Mouse (Mus musculus) hindbrain, embryonic 13.5 days (tissue): ENCODE measurements at regions not wholly inside any gene's neighbourhood (a gene's known extent, or its start where the extent isn't known, plus 50 kb on each side); places are given as distances from the start of the nearest gene placed in this dataset.
A peak's percentile ranks its signal among the peaks of the same experiment; 100 is the strongest.

ENCODE experiments used
- ATAC-seq: fragments of 200-750 bp; cut with Nextera tagmentation; 2 replicates; pipeline ENCODE4 v1.8.0; 2017; ENCODE audit warnings: moderate TSS enrichment; ENCODE audit not compliant: low FRiP score
- H3K27ac ChIP-seq: fragments of 300-500 bp; sonication (generic); 2 replicates; pipeline ENCODE4 v1.5.1; 2015; ENCODE audit warnings: inconsistent platforms, mild to moderate bottlenecking, moderate library complexity
- H3K27me3 ChIP-seq: fragments of 300-500 bp; sonication (generic); 2 replicates; pipeline ENCODE4 v1.6.1; 2015; ENCODE audit warnings: mild to moderate bottlenecking, inconsistent platforms
- H3K36me3 ChIP-seq: fragments of 300-500 bp; sonication (generic); 2 replicates; pipeline ENCODE4 v1.6.1; 2015; ENCODE audit warnings: mild to moderate bottlenecking, inconsistent platforms
- H3K4me1 ChIP-seq: fragments of 300-500 bp; sonication (generic); replicated peaks from 2 replicates; pipeline ENCODE4 v1.6.1; 2015; ENCODE audit warnings: inconsistent platforms
- H3K4me2 ChIP-seq: fragments of 300-500 bp; sonication (generic); 2 replicates; pipeline ENCODE4 v1.6.1; 2015; ENCODE audit warnings: inconsistent platforms, mild to moderate bottlenecking, moderate library complexity
- H3K4me3 ChIP-seq: fragments of 300-500 bp; sonication (generic); 2 replicates; pipeline ENCODE4 v1.5.1; 2015; ENCODE audit warnings: mild to moderate bottlenecking, inconsistent platforms
- H3K9ac ChIP-seq: fragments of 300-500 bp; sonication (generic); 2 replicates; pipeline ENCODE4 v1.6.1; 2015; ENCODE audit warnings: mild to moderate bottlenecking, inconsistent platforms
- H3K9me3 ChIP-seq: fragments of 300-500 bp; sonication (generic); 2 replicates; pipeline ENCODE4 v1.6.1; 2016; ENCODE audit warnings: inconsistent platforms
- WGBS: fragments of 180-500 bp; shearing (Covaris S2); methylation state at CpG from one replicate; pipeline ENCODE4 v1.1.7; 2015; 5-methylcytosine and 5-hydroxymethylcytosine counted together

GRCm38 (mm10) chr10:117438614-117439193 lies 58.9 kb upstream of the Cpsf6 start:
- peaks cover 3% of the 10 kb centered on the region; the same call in 1 of the 2 replicates for H3K9me3 ChIP-seq
- no peaks in the 10 kb centered on the region for H3K36me3 ChIP-seq
- H3K27ac ChIP-seq: no peak overlapping the region
- no peak overlapping the region for H3K4me3 ChIP-seq
- H3K27me3 ChIP-seq: peaks cover 16% of the 10 kb centered on the region
- H3K9ac ChIP-seq: no peak overlapping the region
- H3K4me1 ChIP-seq: peaks cover 16% of the 10 kb centered on the region
- no peak overlapping the region for H3K4me2 ChIP-seq
- 98% methylated on average over 3 of the region's 3 CpGs for WGBS
- ATAC-seq: no peak

GRCm38 (mm10) chr10:117437970-117438369 lies 58.2 kb upstream of the Cpsf6 start:
- WGBS: 97% methylated on average over 2 of the region's 2 CpGs
- H3K9me3 ChIP-seq: 0 out of 2 replicates have a peak, but pooled peaks cover under 1% of the 10 kb centered on the region
- ATAC-seq: no peak
- no peaks in the 10 kb centered on the region for H3K36me3 ChIP-seq
- no peak overlapping the region for H3K27ac ChIP-seq
- H3K27me3 ChIP-seq: peaks cover 16% of the 10 kb centered on the region
- H3K9ac ChIP-seq: no peak overlapping the region
- no peak overlapping the region for H3K4me2 ChIP-seq
- peaks cover 16% of the 10 kb centered on the region for H3K4me1 ChIP-seq
- no peak overlapping the region for H3K4me3 ChIP-seq

GRCm38 (mm10) chr10:117436875-117437715 lies 57.3 kb upstream of the Cpsf6 start:
- Histone ChIP-seq H3K4me2 (0 out of 2 replicates have a peak overlapping the region, but pooled peaks have one; percentile 3), H3K27ac (no peak overlapping the region), H3K4me1 (peaks cover 22% of the 10 kb centered on the region), H3K9ac (no peak overlapping the region), H3K9me3 (no peaks in the 10 kb centered on the region), H3K36me3 (no peaks in the 10 kb centered on the region), H3K4me3 (no peak overlapping the region), H3K27me3 (peaks cover 13% of the 10 kb centered on the region)
- ATAC-seq: no peak
- 46% methylated on average over 27 of the region's 27 CpGs for WGBS

- Histone ChIP-seq H3K4me2 (no peak overlapping the region), H3K9me3 (no peaks in the 10 kb centered on the region)
- WGBS: 72% methylated on average over 7 of the region's 8 CpGs
These were observed 56.6 kb upstream of the Cpsf6 start for GRCm38 (mm10) chr10:117436308-117436874.

GRCm38 (mm10) chr10:117435734-117436121 lies 55.9 kb upstream of the Cpsf6 start:
- no peaks in the 10 kb centered on the region for H3K9me3 ChIP-seq
- H3K27ac ChIP-seq: no peak overlapping the region
- H3K4me1 ChIP-seq: peaks cover 18% of the 10 kb centered on the region
- H3K36me3 ChIP-seq: no peaks in the 10 kb centered on the region
- ATAC-seq: peak; percentile 57
- peak overlapping the region; percentile 58; the same call in 1 of the 2 replicates for H3K9ac ChIP-seq
- peak overlapping the region; percentile 33; the same call in 1 of the 2 replicates for H3K4me3 ChIP-seq
- peak overlapping the region; percentile 61 for H3K4me2 ChIP-seq
- WGBS: 45% methylated on average over 12 of the region's 12 CpGs
- peaks cover 13% of the 10 kb centered on the region for H3K27me3 ChIP-seq

More at GRCm38 (mm10) chr10:117436308-117436874, 56.6 kb upstream of the Cpsf6 start:
- no peak overlapping the region for H3K9ac ChIP-seq
- no peak overlapping the region for H3K4me3 ChIP-seq
- no peaks in the 10 kb centered on the region for H3K36me3 ChIP-seq
- peaks cover 22% of the 10 kb centered on the region for H3K4me1 ChIP-seq
- ATAC-seq: no peak
- H3K27me3 ChIP-seq: peaks cover 13% of the 10 kb centered on the region
- no peak overlapping the region for H3K27ac ChIP-seq

- Histone ChIP-seq H3K4me2 (peak overlapping the region; percentile 61), H3K9ac (peak overlapping the region; percentile 64), H3K27ac (no peak overlapping the region), H3K27me3 (peaks cover 9% of the 10 kb centered on the region), H3K36me3 (no peaks in the 10 kb centered on the region), H3K9me3 (no peaks in the 10 kb centered on the region), H3K4me3 (peak overlapping the region; percentile 33), H3K4me1 (peaks cover 18% of the 10 kb centered on the region)
- peak; percentile 79 for ATAC-seq
- 16% methylated on average over 33 of the region's 33 CpGs for WGBS
These were observed 55.3 kb upstream of the Cpsf6 start for GRCm38 (mm10) chr10:117434871-117435733.

GRCm38 (mm10) chr10:117434293-117434842 lies 54.6 kb upstream of the Cpsf6 start:
- Histone ChIP-seq H3K4me2 (no peak overlapping the region), H3K4me1 (peaks cover 18% of the 10 kb centered on the region), H3K27me3 (peaks cover 9% of the 10 kb centered on the region), H3K9ac (no peak overlapping the region), H3K9me3 (no peaks in the 10 kb centered on the region), H3K4me3 (no peak overlapping the region), H3K36me3 (no peaks in the 10 kb centered on the region), H3K27ac (no peak overlapping the region)
- ATAC-seq: no peak
- 94% methylated on average over 8 of the region's 8 CpGs for WGBS

- no peak for ATAC-seq
- H3K4me3 ChIP-seq: no peak overlapping the region
- H3K9ac ChIP-seq: no peak overlapping the region
- WGBS: 92% methylated on average over 12 of the region's 12 CpGs
- peaks cover 9% of the 10 kb centered on the region for H3K27me3 ChIP-seq
- H3K4me1 ChIP-seq: peaks cover 18% of the 10 kb centered on the region
- no peaks in the 10 kb centered on the region for H3K36me3 ChIP-seq
- H3K4me2 ChIP-seq: no peak overlapping the region
- no peak overlapping the region for H3K27ac ChIP-seq
- H3K9me3 ChIP-seq: no peaks in the 10 kb centered on the region
These were observed 53.9 kb upstream of the Cpsf6 start for GRCm38 (mm10) chr10:117433547-117434292.

- no peak overlapping the region for H3K4me3 ChIP-seq
- no peak for ATAC-seq
- H3K27me3 ChIP-seq: peaks cover 9% of the 10 kb centered on the region
- no peak overlapping the region for H3K9ac ChIP-seq
- H3K4me1 ChIP-seq: peaks cover 18% of the 10 kb centered on the region
- no peaks in the 10 kb centered on the region for H3K36me3 ChIP-seq
- H3K9me3 ChIP-seq: no peaks in the 10 kb centered on the region
- H3K27ac ChIP-seq: no peak overlapping the region
- peak overlapping the region; percentile 39; the same call in 1 of the 2 replicates for H3K4me2 ChIP-seq
- 94% methylated on average over 7 of the region's 7 CpGs for WGBS
These were observed 53.2 kb upstream of the Cpsf6 start for GRCm38 (mm10) chr10:117432871-117433546.

- Histone ChIP-seq H3K4me1 (peaks cover 18% of the 10 kb centered on the region), H3K4me2 (peak overlapping the region; percentile 39), H3K27me3 (peaks cover 9% of the 10 kb centered on the region), H3K27ac (no peak overlapping the region), H3K36me3 (no peaks in the 10 kb centered on the region), H3K9ac (no peak overlapping the region), H3K4me3 (no peak overlapping the region), H3K9me3 (no peaks in the 10 kb centered on the region)
- WGBS: 9% methylated on average over 21 of the region's 21 CpGs
- no peak for ATAC-seq
These were observed 52.6 kb upstream of the Cpsf6 start for GRCm38 (mm10) chr10:117432415-117432814.

GRCm38 (mm10) chr10:117431850-117432249 lies 52.0 kb upstream of the Cpsf6 start:
- Histone ChIP-seq H3K27me3 (peaks cover 9% of the 10 kb centered on the region), H3K4me2 (peak overlapping the region; percentile 39; the same call in 1 of the 2 replicates), H3K4me1 (peaks cover 18% of the 10 kb centered on the region), H3K9me3 (no peaks in the 10 kb centered on the region), H3K27ac (no peak overlapping the region), H3K36me3 (no peaks in the 10 kb centered on the region), H3K9ac (no peak overlapping the region), H3K4me3 (no peak overlapping the region)
- ATAC-seq: no peak
- whole genome bisulfite sequencing: 76% methylated on average over 12 of the region's 12 CpGs
